Mouse (Mus musculus) midbrain, embryonic 15.5 days (tissue): ENCODE measurements around the gene Hinfp. TPM values are rescaled to one million over a fixed set of nuclear protein-coding genes. Genes with fewer than 3 reads are reported as not detected.
"Not testable (repeated sequence)": the region's sequence is repeated elsewhere in the genome, so short reads cannot be mapped to it uniquely, and the experiment has no call there.

ENCODE experiments used
- ATAC-seq: fragments of 200-750 bp; cut with Nextera tagmentation; replicated peaks from 2 replicates; pipeline ENCODE4 v1.8.0; 2017; ENCODE audit warnings: moderate TSS enrichment
- H3K27ac ChIP-seq: fragments of 300-500 bp; sonication (generic); 2 replicates; pipeline ENCODE4 v1.5.1; 2015; ENCODE audit warnings: mild to moderate bottlenecking, inconsistent platforms
- H3K27me3 ChIP-seq: fragments of 300-500 bp; sonication (generic); replicated peaks from 2 replicates; pipeline ENCODE4 v1.6.1; 2015; ENCODE audit warnings: inconsistent platforms
- H3K36me3 ChIP-seq: fragments of 300-500 bp; sonication (generic); replicated peaks from 2 replicates; pipeline ENCODE4 v1.6.1; 2015; ENCODE audit warnings: inconsistent platforms
- H3K4me1 ChIP-seq: fragments of 300-500 bp; sonication (generic); 2 replicates; pipeline ENCODE4 v1.6.1; 2015; ENCODE audit warnings: inconsistent platforms
- H3K4me2 ChIP-seq: fragments of 300-500 bp; sonication (generic); 2 replicates; pipeline ENCODE4 v1.6.1; 2015; ENCODE audit warnings: inconsistent platforms, mild to moderate bottlenecking, moderate library complexity
- H3K4me3 ChIP-seq: fragments of 300-500 bp; sonication (generic); 2 replicates; pipeline ENCODE4 v1.5.1; 2015; ENCODE audit warnings: mild to moderate bottlenecking, inconsistent platforms
- H3K9ac ChIP-seq: fragments of 300-500 bp; sonication (generic); 2 replicates; pipeline ENCODE4 v1.6.1; 2015; ENCODE audit warnings: mild to moderate bottlenecking, inconsistent platforms
- H3K9me3 ChIP-seq: fragments of 300-500 bp; sonication (generic); 2 replicates; pipeline ENCODE4 v1.6.1; 2016; ENCODE audit warnings: inconsistent platforms
- WGBS: fragments of 180-500 bp; shearing (Covaris S2); methylation state at CpG from one replicate; pipeline ENCODE4 v1.1.7; 2015; ENCODE audit warnings: mixed read lengths; 5-methylcytosine and 5-hydroxymethylcytosine counted together
- polyA plus RNA-seq: library from polyadenylated mRNA; unstranded; fragments of >200 nt; fragmentation: Nextera tagmentation; extraction: Ambion mirVana; gene quantifications from 2 replicates; pipeline ENCODE4 v1.2.1, GENCODE M21; 2015

Gene Hinfp
- polyA plus RNA-seq, 1 experiment from 2014 or later: 30.5 TPM

GRCm38 (mm10) chr9:44318076-44318825, 12.8 kb upstream of the Hinfp start:
- 39% methylated on average over 5 of the region's 5 CpGs for WGBS
- no peak overlapping the region for H3K27ac ChIP-seq
- H3K9me3 ChIP-seq: no peaks in the 10 kb centered on the region
- peaks cover 17% of the 10 kb centered on the region for H3K36me3 ChIP-seq
- H3K4me1 ChIP-seq: peaks cover 34% of the 10 kb centered on the region
- ATAC-seq: no peak
- H3K4me3 ChIP-seq: peak overlapping the region; percentile 88
- H3K9ac ChIP-seq: peak overlapping the region; percentile 89
- no peaks in the 10 kb centered on the region for H3K27me3 ChIP-seq
- peak overlapping the region; percentile 97 for H3K4me2 ChIP-seq

GRCm38 (mm10) chr9:44317452-44317851, 12.0 kb upstream of the Hinfp start:
- H3K36me3 ChIP-seq: peaks cover 24% of the 10 kb centered on the region
- H3K4me3 ChIP-seq: no peak overlapping the region
- H3K9me3 ChIP-seq: no peaks in the 10 kb centered on the region
- peaks cover 34% of the 10 kb centered on the region for H3K4me1 ChIP-seq
- H3K27me3 ChIP-seq: no peaks in the 10 kb centered on the region
- no peak for ATAC-seq
- WGBS: 68% methylated on average over 4 of the region's 4 CpGs
- no peak overlapping the region for H3K27ac ChIP-seq
- H3K9ac ChIP-seq: 0 out of 2 replicates have a peak overlapping the region, but pooled peaks have one; percentile 89
- H3K4me2 ChIP-seq: peak overlapping the region; percentile 97; the same call in 1 of the 2 replicates

- Histone ChIP-seq H3K36me3 (peaks cover 28% of the 10 kb centered on the region), H3K9me3 (no peaks in the 10 kb centered on the region), H3K27ac (no peak overlapping the region), H3K4me2 (no peak overlapping the region), H3K4me1 (peaks cover 25% of the 10 kb centered on the region), H3K4me3 (no peak overlapping the region), H3K27me3 (0 out of 2 replicates have a peak, but pooled peaks cover 4% of the 10 kb centered on the region), H3K9ac (no peak overlapping the region)
- ATAC-seq: no peak
- 93% methylated on average over 18 of the region's 18 CpGs for WGBS
Observed at GRCm38 (mm10) chr9:44314910-44315309, 9.4 kb upstream of the Hinfp start.

- no peaks in the 10 kb centered on the region for H3K9me3 ChIP-seq
- no peak overlapping the region for H3K4me3 ChIP-seq
- no peak overlapping the region for H3K9ac ChIP-seq
- no peak overlapping the region for H3K27ac ChIP-seq
- 52% methylated on average over 4 of the region's 4 CpGs for WGBS
- H3K4me1 ChIP-seq: peaks cover 22% of the 10 kb centered on the region
- no peak for ATAC-seq
- no peak overlapping the region for H3K4me2 ChIP-seq
- 0 out of 2 replicates have a peak, but pooled peaks cover 4% of the 10 kb centered on the region for H3K27me3 ChIP-seq
- peaks cover 28% of the 10 kb centered on the region for H3K36me3 ChIP-seq
Observed at GRCm38 (mm10) chr9:44314257-44314547, 8.7 kb upstream of the Hinfp start.

- ATAC-seq: no peak
- Histone ChIP-seq H3K27ac (no peak overlapping the region), H3K9ac (no peak overlapping the region), H3K36me3 (peaks cover 28% of the 10 kb centered on the region), H3K4me3 (no peak overlapping the region), H3K4me2 (no peak overlapping the region), H3K4me1 (peaks cover 16% of the 10 kb centered on the region), H3K9me3 (no peaks in the 10 kb centered on the region), H3K27me3 (0 out of 2 replicates have a peak, but pooled peaks cover 4% of the 10 kb centered on the region)
- WGBS: 75% methylated on average over 19 of the region's 19 CpGs
Observed at GRCm38 (mm10) chr9:44313476-44314256, 8.2 kb upstream of the Hinfp start.

GRCm38 (mm10) chr9:44311136-44312134, 6.0 kb upstream of the Hinfp start:
- 7% methylated on average over 27 of the region's 27 CpGs for WGBS

GRCm38 (mm10) chr9:44310750-44311135, 5.3 kb upstream of the Hinfp start:
- 0 out of 2 replicates have a peak overlapping the region, but pooled peaks have one; percentile 36 for H3K27ac ChIP-seq
- WGBS: 28% methylated on average over 10 of the region's 10 CpGs

More at GRCm38 (mm10) chr9:44311136-44312134, 6.0 kb upstream of the Hinfp start:
- no peak overlapping the region for H3K9ac ChIP-seq
- no peak overlapping the region for H3K4me2 ChIP-seq
- H3K4me3 ChIP-seq: no peak overlapping the region
- no peaks in the 10 kb centered on the region for H3K9me3 ChIP-seq
- ATAC-seq: no peak
- no peaks in the 10 kb centered on the region for H3K4me1 ChIP-seq
- H3K36me3 ChIP-seq: peaks cover 28% of the 10 kb centered on the region
- H3K27me3 ChIP-seq: 0 out of 2 replicates have a peak, but pooled peaks cover 4% of the 10 kb centered on the region
- H3K27ac ChIP-seq: peak overlapping the region; percentile 36; the same call in 1 of the 2 replicates

GRCm38 (mm10) chr9:44309756-44310155, 4.3 kb upstream of the Hinfp start:
- ATAC-seq: no peak
- WGBS: 64% methylated on average over 3 of the region's 3 CpGs
- 0 out of 2 replicates have a peak, but pooled peaks cover 4% of the 10 kb centered on the region for H3K27me3 ChIP-seq

More at GRCm38 (mm10) chr9:44310750-44311135, 5.3 kb upstream of the Hinfp start:
- H3K4me2 ChIP-seq: no peak overlapping the region
- H3K36me3 ChIP-seq: peaks cover 24% of the 10 kb centered on the region
- H3K9ac ChIP-seq: no peak overlapping the region
- no peak for ATAC-seq
- no peaks in the 10 kb centered on the region for H3K9me3 ChIP-seq
- H3K27me3 ChIP-seq: 0 out of 2 replicates have a peak, but pooled peaks cover 4% of the 10 kb centered on the region
- H3K4me1 ChIP-seq: no peaks in the 10 kb centered on the region
- no peak overlapping the region for H3K4me3 ChIP-seq

GRCm38 (mm10) chr9:44307248-44307647, 1.8 kb upstream of the Hinfp start:
- Histone ChIP-seq H3K9ac (no peak overlapping the region), H3K27ac (no peak overlapping the region), H3K27me3 (0 out of 2 replicates have a peak, but pooled peaks cover 4% of the 10 kb centered on the region), H3K9me3 (no peaks in the 10 kb centered on the region), H3K4me2 (no peak overlapping the region), H3K4me1 (peaks cover 17% of the 10 kb centered on the region), H3K4me3 (no peak overlapping the region), H3K36me3 (0 out of 2 replicates have a peak, but pooled peaks cover 6% of the 10 kb centered on the region)
- ATAC-seq: no peak
- WGBS: 90% methylated on average over 2 of the region's 2 CpGs

More at GRCm38 (mm10) chr9:44309756-44310155, 4.3 kb upstream of the Hinfp start:
- H3K4me3 ChIP-seq: no peak overlapping the region
- peaks cover 16% of the 10 kb centered on the region for H3K36me3 ChIP-seq
- no peak overlapping the region for H3K4me2 ChIP-seq
- H3K27ac ChIP-seq: no peak overlapping the region
- no peaks in the 10 kb centered on the region for H3K9me3 ChIP-seq
- H3K4me1 ChIP-seq: peaks cover 2% of the 10 kb centered on the region
- H3K9ac ChIP-seq: no peak overlapping the region

GRCm38 (mm10) chr9:44306532-44306931, 1.1 kb upstream of the Hinfp start:
- H3K4me3 ChIP-seq: no peak overlapping the region
- 0 out of 2 replicates have a peak, but pooled peaks cover 4% of the 10 kb centered on the region for H3K27me3 ChIP-seq
- H3K27ac ChIP-seq: no peak overlapping the region
- ATAC-seq: no peak
- WGBS: 90% methylated on average over 6 of the region's 6 CpGs
- H3K4me2 ChIP-seq: no peak overlapping the region
- peaks cover 9% of the 10 kb centered on the region for H3K36me3 ChIP-seq
- H3K9ac ChIP-seq: no peak overlapping the region
- H3K4me1 ChIP-seq: peaks cover 17% of the 10 kb centered on the region
- no peaks in the 10 kb centered on the region for H3K9me3 ChIP-seq

GRCm38 (mm10) chr9:44300001-44300400, 5.5 kb downstream of the Hinfp start:
- ATAC-seq: not testable (repeated sequence)
- WGBS: 96% methylated on average over 3 of the region's 3 CpGs
- peaks cover 61% of the 10 kb centered on the region for H3K36me3 ChIP-seq

More at GRCm38 (mm10) chr9:44300001-44300400, 5.5 kb downstream of the Hinfp start:
- not testable (repeated sequence) for H3K4me2 ChIP-seq, H3K27ac ChIP-seq, H3K9me3 ChIP-seq, H3K9ac ChIP-seq, H3K4me3 ChIP-seq, H3K27me3 ChIP-seq
- peaks cover 17% of the 10 kb centered on the region for H3K4me1 ChIP-seq
